Mouse (Mus musculus): ENCODE results near the gene Ank3.

GRCm38 (mm10) chr10:69464826-69465225 lies 66.3 kb downstream of the Ank3 start:
- TF ChIP-seq CTCF (IDR thresholded peaks at IDR 0.05; ENCODE audit: low read depth) (no peak), EP300 (IDR thresholded peaks at IDR 0.05; ENCODE audit: low read depth) (no peak)
